Mouse (Mus musculus): Measurements from ENCODE around the gene Borcs5. TPM values are rescaled to one million over a fixed set of nuclear protein-coding genes. Genes with fewer than 3 reads are reported as not detected.

The Borcs5 gene
- total and polyA plus RNA-seq, 3 experiments: 10.2 to 16.4 (median 10.4) TPM

DNA sequence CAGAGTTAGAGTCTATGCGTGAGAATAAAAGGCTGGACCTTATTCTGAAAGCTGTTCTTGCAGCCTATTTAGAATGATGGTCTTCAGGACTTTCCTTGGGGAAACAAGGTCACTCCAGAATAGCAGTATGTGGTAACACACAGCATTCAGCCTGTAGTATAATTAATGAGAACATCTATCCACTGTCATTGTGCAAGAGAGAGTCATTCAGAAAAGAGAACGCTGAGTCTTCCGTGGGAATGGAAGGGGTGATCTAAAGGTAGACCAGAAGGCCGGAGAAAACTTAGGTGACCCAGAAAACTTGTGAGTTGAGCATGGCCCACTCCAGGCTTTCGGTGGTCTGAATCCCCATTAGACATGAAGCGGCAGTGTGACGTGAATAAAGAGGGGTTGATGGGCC, 62.9 kb downstream of the Borcs5 start:
- peaks cover 0 to 9% of the 10 kb centered on the region in 2 experiments for H3K36me3 ChIP-seq (replicated peaks in 1 of 2; ENCODE audit: control insufficient read depth in 1 of 2, insufficient read depth in 1 of 2, low read length in 1 of 2)
- H3K27ac ChIP-seq (ENCODE audit: insufficient read depth, low read depth): no peak overlapping the region
- in situ Hi-C loops (cut with MboI; ENCODE audit: low pct_ligation_motif_present, low pct_unique_long_range_greater_than_20kb, low sequenced_read_pairs) (no loop called here), dilution Hi-C loops (cut with MboI; ENCODE audit: extremely low pct_ligation_motif_present, extremely low pct_unique_long_range_greater_than_20kb, low sequenced_read_pairs) (no loop called here)
- H3K9ac ChIP-seq (ENCODE audit: insufficient read depth, low read depth): no peak overlapping the region
- no peak for TF ChIP-seq GABPA (IDR thresholded peaks at IDR 0.05; ENCODE audit: insufficient replicate concordance, low read depth, low read length)
- TF ChIP-seq JUN (IDR thresholded peaks at IDR 0.05; ENCODE audit: insufficient read depth, low read depth, low read length): no peak
- TF ChIP-seq EP300 (IDR thresholded peaks at IDR 0.05; ENCODE audit: low read length): no peak
- TF ChIP-seq ZMIZ1 (IDR thresholded peaks at IDR 0.05; ENCODE audit: low read depth, low read length): no peak
- TF ChIP-seq ELF1 (IDR thresholded peaks at IDR 0.05; ENCODE audit: low read depth, low read length): no peak
- TF ChIP-seq CHD1 (IDR thresholded peaks at IDR 0.05; ENCODE audit: low read depth, low read length): no peak
- TF ChIP-seq E2F4 (IDR thresholded peaks at IDR 0.05; ENCODE audit: insufficient replicate concordance, low read depth, low read length): no peak
- TF ChIP-seq NELFE (IDR thresholded peaks at IDR 0.05; ENCODE audit: low read depth, low read length): no peak
- TF ChIP-seq TCF12 (IDR thresholded peaks at IDR 0.05; ENCODE audit: low read depth, low read length): no peak
- no peak for TF ChIP-seq BHLHE40 (IDR thresholded peaks at IDR 0.05; ENCODE audit: low read depth, low read length)
- TF ChIP-seq ETS1 (conservative IDR thresholded peaks at IDR 0.05; ENCODE audit: low read depth, low read length): no peak
- no peak for TF ChIP-seq MYC (IDR thresholded peaks at IDR 0.05; ENCODE audit: low read depth, low read length)
- no peak overlapping the region for H3K4me3 ChIP-seq (replicated peaks in 1 of 3; ENCODE audit: low read depth in 2 of 3, low read length in 2 of 3, poor library complexity in 1 of 3)
- no peaks in the 10 kb centered on the region for H3K79me2 ChIP-seq (replicated peaks; ENCODE audit: control insufficient read depth, extremely low read depth, insufficient read depth, poor library complexity, severe bottlenecking)
- no peaks in the 10 kb centered on the region for H3K27me3 ChIP-seq (replicated peaks)
- no peaks in the 10 kb centered on the region for H3K9me3 ChIP-seq (replicated peaks; ENCODE audit: low read length)
- no peak overlapping the region for H3K4me2 ChIP-seq (ENCODE audit: insufficient read depth, low read depth, poor library complexity, severe bottlenecking)
- H3K4me1 ChIP-seq (ENCODE audit: control insufficient read depth in 1 of 2, insufficient read depth in 2 of 2): peaks cover 0 to 7% of the 10 kb centered on the region in 2 experiments; a peak in 2 of 4 replicates
- DNase-seq (ENCODE audit: extremely low read depth): no peak

DNA sequence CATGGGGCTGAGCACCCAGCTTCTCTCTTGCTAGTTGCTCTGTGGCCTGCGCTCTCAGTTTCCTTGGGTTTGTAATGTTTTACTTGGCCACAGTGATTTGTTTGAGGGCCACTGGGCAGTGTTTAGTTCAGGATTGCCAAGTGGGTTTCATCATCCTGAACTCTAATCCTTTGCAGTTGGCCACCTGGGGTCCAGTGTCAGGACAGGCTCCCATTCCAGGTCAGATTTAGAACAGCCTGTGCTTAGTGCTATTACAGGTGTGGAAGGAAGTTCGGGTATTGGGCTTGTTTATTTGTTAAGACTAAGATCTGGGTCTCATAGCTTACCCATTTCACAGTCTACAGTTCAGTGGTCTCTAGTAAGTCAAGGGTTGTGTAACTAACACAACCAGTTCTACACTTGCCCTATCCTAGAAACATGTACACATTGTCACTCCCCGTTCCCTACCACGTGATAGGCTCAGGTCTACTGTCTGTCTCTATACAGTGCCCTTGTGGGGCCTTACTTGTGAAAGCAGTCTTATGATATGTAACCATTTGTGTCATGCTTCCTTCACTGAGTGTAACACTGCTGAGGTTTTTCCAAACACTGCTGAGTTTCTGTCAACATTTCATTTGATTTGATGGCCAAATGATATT, 63.9 kb downstream of the Borcs5 start:
- TF ChIP-seq CHD2 (IDR thresholded peaks at IDR 0.05; ENCODE audit: low read length) (no peak), KAT2A (IDR thresholded peaks at IDR 0.05; ENCODE audit: insufficient replicate concordance, low read length) (no peak), BHLHE40 (IDR thresholded peaks at IDR 0.05; ENCODE audit: low read depth, low read length) (no peak)
- in situ Hi-C loops (cut with MboI; ENCODE audit: low pct_ligation_motif_present, low pct_unique_long_range_greater_than_20kb, low sequenced_read_pairs) (no loop called here), dilution Hi-C loops (cut with MboI; ENCODE audit: extremely low pct_ligation_motif_present, extremely low pct_unique_long_range_greater_than_20kb, low sequenced_read_pairs) (no loop called here)
- no peak overlapping the region for H3K9ac ChIP-seq (ENCODE audit: insufficient read depth, low read depth)
- no peak overlapping the region for H3K4me3 ChIP-seq (replicated peaks in 1 of 3; ENCODE audit: low read depth in 2 of 3, low read length in 2 of 3, poor library complexity in 1 of 3)
- H3K36me3 ChIP-seq (replicated peaks in 1 of 2; ENCODE audit: control insufficient read depth in 1 of 2, insufficient read depth in 1 of 2, low read length in 1 of 2): peaks cover 0 to 16% of the 10 kb centered on the region in 2 experiments
- H3K9me3 ChIP-seq (replicated peaks; ENCODE audit: low read length): no peaks in the 10 kb centered on the region
- H3K27ac ChIP-seq (ENCODE audit: insufficient read depth, low read depth): no peak overlapping the region
- no peaks in the 10 kb centered on the region for H3K79me2 ChIP-seq (replicated peaks; ENCODE audit: control insufficient read depth, extremely low read depth, insufficient read depth, poor library complexity, severe bottlenecking)
- no peaks in the 10 kb centered on the region for H3K27me3 ChIP-seq (replicated peaks)
- H3K4me2 ChIP-seq (ENCODE audit: insufficient read depth, low read depth, poor library complexity, severe bottlenecking): no peak overlapping the region
- peaks cover 0 to 7% of the 10 kb centered on the region in 2 experiments; a peak in 2 of 4 replicates for H3K4me1 ChIP-seq (ENCODE audit: control insufficient read depth in 1 of 2, insufficient read depth in 2 of 2)
- no peak for DNase-seq (ENCODE audit: extremely low read depth)
